Mouse (Mus musculus) CH12F3 (cell line): ENCODE measurements around the gene Exoc3l.
"Not testable (repeated sequence)": the region's sequence is repeated elsewhere in the genome, so short reads cannot be mapped to it uniquely, and the experiment has no call there.

Experiments used
- in situ Hi-C: fragments of 300-500 bp; cut with MboI; formaldehyde crosslinking; loops from 2 replicates; pipeline ENCODE4 v1.14.3; 2020; ENCODE audit warnings: low sequenced_read_pairs

The Exoc3l gene

GRCm38 (mm10) chr8:105294776-105295175 is 1.1 kb downstream of the Exoc3l start:
- in situ Hi-C loops: no loop called here

GRCm38 (mm10) chr8:105293405-105293804 is 2.5 kb downstream of the Exoc3l start:
- in situ Hi-C loops: no loop called here

GRCm38 (mm10) chr8:105292471-105292870 is 3.4 kb downstream of the Exoc3l start:
- in situ Hi-C loops: no loop called here

- in situ Hi-C loops: not testable (repeated sequence)
These were observed 4.1 kb downstream of the Exoc3l start for GRCm38 (mm10) chr8:105291802-105292201.

- in situ Hi-C loops: not testable (repeated sequence)
These were observed 4.5 kb downstream of the Exoc3l start for GRCm38 (mm10) chr8:105291364-105291763.

GRCm38 (mm10) chr8:105290554-105291314 is 5.2 kb downstream of the Exoc3l start:
- in situ Hi-C loops: no loop called here

GRCm38 (mm10) chr8:105289805-105290460 is 6.0 kb downstream of the Exoc3l start, which contains the start of gene 4931428F04Rik:
Gene 4931428F04Rik, minus strand, starts transcription at chr8:105289864.
- in situ Hi-C loops: no loop called here

GRCm38 (mm10) chr8:105288958-105289732 is 6.8 kb downstream of the Exoc3l start:
- in situ Hi-C loops: no loop called here

GRCm38 (mm10) chr8:105288231-105288630 is 7.7 kb downstream of the Exoc3l start:
- in situ Hi-C loops: no loop called here

- in situ Hi-C loops: no loop called here
These were observed 9.0 kb downstream of the Exoc3l start for GRCm38 (mm10) chr8:105286907-105287306.

GRCm38 (mm10) chr8:105285514-105285913 is 10.4 kb downstream of the Exoc3l start:
- in situ Hi-C loops: no loop called here

GRCm38 (mm10) chr8:105283074-105283473 is 12.8 kb downstream of the Exoc3l start:
- in situ Hi-C loops: no loop called here

- in situ Hi-C loops: no loop called here
These were observed 13.7 kb downstream of the Exoc3l start for GRCm38 (mm10) chr8:105282239-105282638.

GRCm38 (mm10) chr8:105281821-105282220 is 14.1 kb downstream of the Exoc3l start:
- in situ Hi-C loops: no loop called here

- in situ Hi-C loops: no loop called here
These were observed 15.3 kb downstream of the Exoc3l start for GRCm38 (mm10) chr8:105280567-105280966.

GRCm38 (mm10) chr8:105278911-105279334 is 17.0 kb downstream of the Exoc3l start:
- in situ Hi-C loops: no loop called here

GRCm38 (mm10) chr8:105276292-105277120 is 19.4 kb downstream of the Exoc3l start:
- in situ Hi-C loops: no loop called here

GRCm38 (mm10) chr8:105275840-105276239 is 20.1 kb downstream of the Exoc3l start, which contains the start of gene Nol3:
Gene Nol3, plus strand, starts transcription at chr8:105276140.
- in situ Hi-C loops: no loop called here

- in situ Hi-C loops: no loop called here
These were observed 20.5 kb downstream of the Exoc3l start for GRCm38 (mm10) chr8:105275387-105275786.

GRCm38 (mm10) chr8:105270916-105271186 is 25.1 kb downstream of the Exoc3l start:
- in situ Hi-C loops: no loop called here
